Mouse (Mus musculus): ENCODE data around the gene 6330409D20Rik.
A peak's percentile ranks its signal among the peaks of the same experiment; 100 is the strongest.

The 6330409D20Rik gene

GRCm38 (mm10) chr2:32699680-32700079 is 41.1 kb downstream of the 6330409D20Rik start:
- no peak for DNase-seq (ENCODE audit: low spot score in 2 of 2)

DNA sequence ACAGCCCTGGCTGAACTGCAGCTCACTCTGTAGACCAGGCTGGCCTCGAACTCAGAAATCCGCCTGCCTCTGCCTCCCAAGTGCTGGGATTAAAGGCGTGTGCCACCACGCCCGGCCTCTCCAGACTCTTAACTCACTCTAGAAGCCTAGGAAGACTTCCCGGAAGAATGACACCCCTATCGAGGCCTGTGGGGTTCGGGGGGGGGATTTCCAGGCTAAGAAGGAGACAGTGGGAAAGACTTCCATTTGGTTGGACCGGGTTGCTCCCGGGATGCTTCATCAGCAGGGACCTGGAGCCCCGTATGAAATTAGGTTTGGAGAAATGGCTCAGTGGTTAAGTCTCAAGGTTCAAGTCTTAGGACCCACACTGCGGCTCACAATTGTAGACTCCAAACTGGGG is 46.1 kb downstream of the 6330409D20Rik start:
- DNase-seq (ENCODE audit: low spot score in 2 of 2), result no peak

DNA sequence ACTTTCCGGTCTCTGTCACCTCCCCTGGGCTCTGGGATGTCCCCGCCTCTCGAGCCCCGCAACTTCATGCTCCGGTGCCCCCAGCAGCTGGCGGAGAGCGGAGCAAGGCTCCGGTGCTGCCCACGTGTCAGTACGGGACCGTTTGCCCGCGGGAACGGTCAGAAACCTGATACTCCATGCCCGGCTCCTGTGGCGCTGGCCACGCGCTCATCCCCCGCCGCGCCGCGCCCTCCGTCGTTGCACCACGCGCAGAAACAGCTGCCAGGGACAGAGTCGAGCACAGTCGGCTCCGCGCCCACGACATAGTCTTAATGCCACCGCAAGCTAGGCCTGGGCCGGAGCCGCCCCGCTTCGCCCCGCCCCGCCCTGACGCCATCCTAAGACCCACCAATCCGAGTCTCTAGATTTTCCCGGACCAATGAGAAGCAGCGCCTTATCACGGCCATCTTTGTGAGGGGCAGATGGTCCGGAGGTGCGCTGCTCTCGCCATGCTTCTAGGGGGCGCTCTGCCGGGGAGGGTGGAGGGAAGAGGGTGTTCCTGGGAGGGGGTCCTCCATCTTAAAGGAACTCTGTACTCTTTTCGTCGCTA is 46.9 kb downstream of the 6330409D20Rik start:
- peak; percentile 91 to 94 for DNase-seq (ENCODE audit: low spot score in 2 of 2)

DNA sequence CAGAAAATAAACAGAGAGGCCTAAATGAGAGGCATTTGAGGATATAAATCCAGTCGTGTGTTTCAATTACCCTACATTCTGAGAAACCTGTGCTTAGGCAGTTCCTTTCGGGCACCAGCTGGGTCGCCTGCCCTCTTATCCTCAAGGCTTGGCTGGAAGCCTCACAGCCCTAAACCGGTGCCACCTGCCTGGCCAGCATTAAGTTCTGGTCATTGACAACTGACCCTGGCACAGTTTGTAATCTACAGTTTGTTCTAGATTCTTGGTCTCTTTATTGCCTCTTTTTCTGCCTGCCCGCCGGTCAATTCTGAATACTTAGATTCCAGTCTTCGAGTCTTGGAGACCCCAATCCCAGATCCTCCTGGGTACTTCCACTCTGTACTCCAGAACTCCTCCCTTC is 47.5 kb downstream of the 6330409D20Rik start:
- no peak for DNase-seq (ENCODE audit: low spot score in 2 of 2)

DNA sequence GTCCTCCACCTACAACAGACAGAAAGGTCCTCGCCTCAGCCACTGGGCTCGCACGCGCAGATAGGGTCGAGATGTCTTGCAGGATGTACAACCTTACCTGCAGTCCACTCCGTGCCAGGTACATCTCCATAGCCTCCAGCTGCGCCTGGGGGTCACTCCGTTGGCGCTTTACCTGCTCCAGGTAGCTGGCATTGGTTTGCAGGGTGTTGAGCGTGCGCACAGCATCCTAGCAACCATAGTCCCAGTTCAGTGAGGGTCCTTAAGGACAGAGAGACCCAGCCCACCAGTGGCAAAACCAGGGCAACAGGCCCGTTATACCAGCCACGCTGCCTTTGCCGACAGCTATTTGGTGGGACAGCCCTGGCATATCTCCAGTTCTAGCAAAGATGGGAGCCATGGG is 48.3 kb downstream of the 6330409D20Rik start:
- no peak for DNase-seq (ENCODE audit: low spot score in 2 of 2)

- no peak for DNase-seq (ENCODE audit: low spot score in 2 of 2)
These were observed 49.8 kb downstream of the 6330409D20Rik start for GRCm38 (mm10) chr2:32691041-32691440.

- DNase-seq (ENCODE audit: low spot score in 2 of 2), result peak; percentile 78 to 88
These were observed 51.4 kb downstream of the 6330409D20Rik start for GRCm38 (mm10) chr2:32689420-32689819.

GRCm38 (mm10) chr2:32687562-32687961 is 53.3 kb downstream of the 6330409D20Rik start:
- no peak for DNase-seq (ENCODE audit: low spot score in 2 of 2)

DNA sequence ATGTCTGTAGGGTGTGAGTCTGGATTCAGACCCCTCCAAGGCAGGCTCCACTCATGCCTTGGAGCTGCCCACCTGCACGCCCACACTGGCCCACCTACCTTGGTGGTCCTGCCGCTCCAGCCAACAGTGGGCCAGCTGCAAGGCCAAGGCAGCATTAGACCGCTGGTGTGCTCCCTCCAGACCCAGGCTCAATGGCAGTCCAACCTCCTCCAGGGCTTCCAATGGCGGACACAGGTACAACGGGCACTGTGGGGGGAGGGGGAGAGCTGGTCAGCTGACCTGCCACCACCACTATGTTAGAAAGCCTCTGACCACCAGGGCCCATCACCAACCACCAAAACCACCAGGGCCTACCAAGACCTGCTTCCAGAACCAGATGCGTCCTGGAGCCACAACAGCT is 54.2 kb downstream of the 6330409D20Rik start:
- DNase-seq (ENCODE audit: low spot score in 2 of 2), result no peak

DNA sequence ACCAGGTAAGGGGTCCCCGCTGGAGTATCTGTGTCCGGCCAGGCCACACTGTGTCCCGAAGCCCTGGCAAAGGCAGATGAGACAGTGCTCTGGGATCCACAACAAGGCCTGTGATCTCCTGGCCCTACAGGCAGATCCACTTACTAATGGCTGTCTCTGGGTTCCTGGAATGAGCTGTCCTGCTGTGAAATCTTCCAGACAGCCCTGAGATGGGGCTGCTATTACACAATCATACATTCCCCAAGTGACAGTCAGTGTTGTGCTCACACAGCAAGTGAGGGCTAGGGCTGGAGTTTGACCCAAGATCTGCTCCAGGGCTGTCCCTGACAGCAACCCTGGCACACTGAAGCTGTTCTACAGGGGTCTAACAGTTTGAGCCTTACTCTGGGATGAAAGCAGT is 55.0 kb downstream of the 6330409D20Rik start:
- no peak for DNase-seq (ENCODE audit: low spot score in 2 of 2)

- DNase-seq (ENCODE audit: low spot score in 2 of 2), result no peak
These were observed 56.0 kb downstream of the 6330409D20Rik start for GRCm38 (mm10) chr2:32684681-32685428.

DNA sequence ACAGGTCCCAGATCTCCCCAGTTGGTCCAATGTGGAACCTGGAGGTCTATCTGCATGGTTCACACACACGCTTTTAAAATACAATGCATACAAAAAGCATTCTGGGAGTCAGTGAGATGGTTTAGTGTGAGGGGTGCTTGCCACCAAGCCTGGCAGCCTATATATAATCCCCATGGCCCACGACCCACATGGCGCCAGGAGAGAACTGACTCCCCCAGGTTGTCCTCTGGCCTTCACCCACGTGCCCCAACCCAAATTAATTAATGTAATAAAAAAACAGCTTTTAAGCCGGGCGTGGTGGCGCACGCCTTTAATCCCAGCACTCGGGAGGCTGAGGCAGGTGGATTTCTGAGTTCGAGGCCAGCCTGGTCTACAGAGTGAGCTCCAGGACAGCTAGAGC is 57.1 kb downstream of the 6330409D20Rik start:
- no peak for DNase-seq (ENCODE audit: low spot score in 2 of 2)

DNA sequence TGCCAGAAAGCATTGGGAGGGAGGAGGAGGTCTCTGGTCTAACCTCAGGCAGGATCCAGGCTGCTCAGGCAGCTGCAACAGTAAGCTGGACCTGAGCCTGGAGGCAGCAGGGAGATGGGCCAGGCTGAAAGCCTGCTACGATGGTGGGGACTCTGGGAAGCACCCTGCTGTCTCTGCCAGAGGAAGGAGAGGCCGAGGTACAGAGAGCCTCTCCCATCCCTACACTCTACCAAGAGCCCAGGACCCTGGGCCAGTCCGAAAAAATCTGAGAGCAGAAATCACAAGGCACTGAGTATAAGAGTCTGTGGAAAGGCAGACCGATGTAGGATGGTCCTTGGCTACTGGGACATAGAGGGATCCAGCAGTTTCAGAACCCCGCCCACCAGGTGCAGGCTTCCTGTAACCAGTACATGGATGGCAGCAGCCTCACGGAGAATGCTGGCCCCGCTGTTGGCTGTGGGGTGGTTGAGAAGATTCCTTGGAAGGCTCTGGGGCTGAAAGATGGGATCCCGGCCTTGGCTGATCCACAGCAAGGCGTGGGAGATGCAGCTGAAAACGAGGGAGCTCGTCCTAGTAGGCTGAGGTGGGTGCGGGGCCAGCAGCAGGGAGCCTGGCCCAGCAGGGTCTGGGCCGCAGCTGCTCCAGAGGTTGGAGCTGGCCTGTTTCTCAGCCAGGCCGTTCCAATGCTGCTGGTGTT is 57.9 kb downstream of the 6330409D20Rik start:
- no peak for DNase-seq (ENCODE audit: low spot score in 2 of 2)

All from frontal cortex, postnatal 10 days (tissue).